Mouse (Mus musculus) kidney, postnatal 14 days (tissue): Measurements from ENCODE around the gene Tbr1.

Source experiments
- DNase-seq: peaks from one replicate; pipeline ENCODE4 v3.0.0; 2022; ENCODE audit warnings: mixed read lengths

Gene Tbr1

GRCm38 (mm10) chr2:61812536-61812935 lies 9.8 kb downstream of the Tbr1 start:
- no peak for DNase-seq

GRCm38 (mm10) chr2:61813106-61813505 lies 10.4 kb downstream of the Tbr1 start:
- no peak for DNase-seq

- no peak for DNase-seq
Observed at GRCm38 (mm10) chr2:61813521-61813920, 10.8 kb downstream of the Tbr1 start.

- peak; percentile 17 for DNase-seq
Observed at GRCm38 (mm10) chr2:61814548-61815473, 12.1 kb downstream of the Tbr1 start.

DNA sequence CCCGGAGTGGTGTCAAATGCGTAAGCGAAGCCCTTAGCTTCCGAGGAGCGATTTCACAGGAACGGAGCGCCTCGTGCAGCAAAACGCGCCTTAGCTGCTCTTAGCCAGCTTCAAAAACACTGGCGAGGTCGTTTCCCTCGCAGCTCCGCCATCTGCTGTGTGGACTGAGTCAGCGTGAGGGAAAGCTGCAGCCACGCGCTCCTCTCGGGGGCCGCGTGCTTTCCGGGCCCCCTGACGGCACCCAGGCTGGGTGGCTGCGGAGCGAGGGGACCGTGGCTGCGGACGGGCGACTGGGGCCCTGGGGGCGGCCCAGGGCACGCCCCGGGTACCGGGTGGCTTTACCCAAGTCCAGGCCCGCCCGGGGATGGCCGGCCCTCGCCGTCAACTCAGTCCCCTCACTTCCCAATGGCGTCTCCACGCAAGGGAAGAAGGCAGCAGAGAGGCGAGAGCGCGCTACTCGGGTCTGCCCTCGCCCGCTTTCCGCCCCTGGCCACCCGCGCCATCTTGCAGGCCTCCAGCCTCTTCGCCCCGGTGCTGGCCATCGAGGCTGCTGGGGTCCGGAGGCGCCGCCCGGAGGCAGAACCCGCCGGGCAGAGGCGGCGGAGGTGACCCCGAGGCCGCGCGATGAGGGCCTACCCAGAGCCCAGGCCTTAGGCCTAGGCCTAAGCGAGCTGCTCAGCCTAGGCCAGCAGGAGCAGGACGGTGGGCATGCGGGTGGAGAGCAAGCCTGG lies 13.0 kb downstream of the Tbr1 start:
- DNase-seq: peak; percentile 13

- DNase-seq: no peak
Observed at GRCm38 (mm10) chr2:61818197-61818596, 15.5 kb downstream of the Tbr1 start.

DNA sequence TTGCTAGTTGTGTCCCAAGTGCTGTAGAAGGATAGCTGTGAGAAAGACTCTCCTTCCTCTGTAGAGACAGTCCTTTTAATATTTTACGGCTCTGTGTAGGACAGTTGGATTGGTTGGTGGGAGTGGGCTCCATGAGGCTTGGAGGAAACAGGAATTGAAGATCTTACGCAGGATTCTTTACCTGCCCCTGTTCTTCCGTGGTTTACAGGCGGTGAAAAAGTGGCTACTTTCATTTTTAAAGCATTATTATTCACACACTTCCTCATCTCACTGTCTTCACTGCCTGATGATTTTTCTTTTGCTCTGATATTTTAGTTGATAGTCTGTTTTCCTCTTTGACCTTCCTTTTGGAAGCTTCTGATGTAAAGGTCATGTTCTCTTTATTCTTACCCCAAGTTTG lies 17.5 kb downstream of the Tbr1 start:
- DNase-seq: no peak

GRCm38 (mm10) chr2:61823426-61824140 lies 20.9 kb downstream of the Tbr1 start:
- DNase-seq: no peak

- DNase-seq: no peak
Observed at GRCm38 (mm10) chr2:61837243-61837806, 34.6 kb downstream of the Tbr1 start.
